In the genomic region with DNA sequence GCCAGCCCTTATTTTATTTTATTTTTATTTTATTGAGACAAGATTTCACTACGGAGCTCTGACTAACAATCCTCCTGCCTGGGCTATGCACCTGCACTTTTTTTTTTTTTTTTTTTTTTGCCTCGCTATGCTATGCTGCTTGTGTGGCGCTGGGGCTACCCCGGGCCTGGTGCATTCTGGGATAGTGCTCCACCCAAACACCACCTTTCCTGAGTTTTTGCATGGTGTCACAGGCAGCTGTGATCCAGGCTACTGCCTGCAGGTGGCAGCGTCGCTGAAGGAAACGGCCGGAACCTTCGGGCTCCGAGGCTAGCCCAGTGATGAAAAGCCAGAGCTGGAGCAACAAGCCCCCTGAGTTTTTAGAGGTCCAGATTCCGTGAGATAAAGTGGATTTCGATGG, we compare ENCODE assay signal across 9 mouse cellular contexts. TPM values are rescaled to one million over a fixed set of nuclear protein-coding genes. Genes with fewer than 3 reads are reported as not detected.
A peak's percentile ranks its signal among the peaks of the same experiment; 100 is the strongest.
DNase-seq lines count a peak whose midpoint lies in the region; ATAC-seq and TF ChIP-seq lines count a peak whose summit lies in the region.
"Had no signal": no experiment of that assay in that cellular context is flagged by ENCODE, and none has a peak within 500 bp of the region (broad histone marks: within the 10 kb centered on the region; RNA-seq: fewer than 3 reads in every experiment).

No protein-coding gene starts in this region.

- H3K4me3 ChIP-seq in kidney, postnatal 0 days (replicated peaks; ENCODE audit: low read depth, low read length) = no peak overlapping the region
- H3K4me3 ChIP-seq in CH12.LX (replicated peaks in 1 of 3; ENCODE audit: low read depth in 2 of 3, low read length in 2 of 3, poor library complexity in 1 of 3) = no peak overlapping the region
- no peak overlapping the region for H3K4me3 ChIP-seq in bone marrow, adult 2 months (replicated peaks; ENCODE audit: control insufficient read depth, low read depth, low read length)
- H3K4me3 ChIP-seq in liver, embryonic 13.5 days (replicated peaks) = no peak overlapping the region
- H3K4me3 ChIP-seq: myocyte had no signal

- H3K36me3 ChIP-seq in kidney, postnatal 0 days (ENCODE audit: insufficient read depth, low read length) = no peaks in the 10 kb centered on the region
- no peaks in the 10 kb centered on the region for H3K36me3 ChIP-seq in CH12.LX (replicated peaks in 1 of 2; ENCODE audit: control insufficient read depth in 1 of 2, insufficient read depth in 1 of 2, low read length in 1 of 2)
- H3K36me3 ChIP-seq in liver, embryonic 13.5 days = no peaks in the 10 kb centered on the region

- TF ChIP-seq RAD21 in CH12.LX (IDR thresholded peaks at IDR 0.05; ENCODE audit: low read depth, low read length) = peak; percentile 89

- no peak for TF ChIP-seq POLR2A in CH12.LX (IDR thresholded peaks at IDR 0.05; ENCODE audit: low read depth, low read length)
- no peak for TF ChIP-seq POLR2A in bone marrow, adult 2 months (IDR thresholded peaks at IDR 0.05; ENCODE audit: borderline replicate concordance, control insufficient read depth, low read depth, low read length)

- dilution Hi-C loops in CH12.LX (cut with MboI; ENCODE audit: extremely low pct_ligation_motif_present, extremely low pct_unique_long_range_greater_than_20kb, low sequenced_read_pairs) = no loop called here

- H3K79me2 ChIP-seq in CH12.LX (replicated peaks; ENCODE audit: control insufficient read depth, extremely low read depth, insufficient read depth, poor library complexity, severe bottlenecking) = no peaks in the 10 kb centered on the region

- H3K9ac ChIP-seq in kidney, postnatal 0 days (ENCODE audit: low read depth, low read length) = no peak overlapping the region
- H3K9ac ChIP-seq in CH12.LX (ENCODE audit: insufficient read depth, low read depth) = no peak overlapping the region
- H3K9ac ChIP-seq in liver, embryonic 13.5 days = no peak overlapping the region

- TF ChIP-seq CTCF in kidney, postnatal 0 days (IDR thresholded peaks at IDR 0.05; ENCODE audit: low read depth) = peak; percentile 72
- TF ChIP-seq CTCF in CH12.LX (conservative IDR thresholded peaks at IDR 0.05 in 1 of 2, IDR thresholded peaks at IDR 0.05 in 1 of 2; ENCODE audit: low read depth in 2 of 2, low read length in 2 of 2) = peak; percentile 16 to 94; a peak in 2 of 4 replicates
- peak; percentile 63 for TF ChIP-seq CTCF in bone marrow, adult 2 months (IDR thresholded peaks at IDR 0.05; ENCODE audit: control insufficient read depth, insufficient read depth, low read length)

- no peak overlapping the region for H3K27ac ChIP-seq in kidney, postnatal 0 days
- H3K27ac ChIP-seq in CH12.LX (ENCODE audit: insufficient read depth, low read depth) = no peak overlapping the region
- H3K27ac ChIP-seq in bone marrow, adult 2 months (ENCODE audit: control insufficient read depth, insufficient read depth, low read depth, low read length, poor library complexity) = no peak overlapping the region
- H3K27ac ChIP-seq in liver, embryonic 13.5 days = no peak overlapping the region

- ATAC-seq in kidney, postnatal 0 days (replicated peaks; ENCODE audit: low FRiP score, low read depth) = 0 out of 2 replicates have a peak, but pooled peaks have one; percentile 16
- ATAC-seq in liver, embryonic 13.5 days (ENCODE audit: low read depth) = peak; percentile 45; the same call in 1 of the 2 replicates

- H3K9me3 ChIP-seq in kidney, postnatal 0 days (replicated peaks; ENCODE audit: low read length) = no peaks in the 10 kb centered on the region
- peaks cover 3% of the 10 kb centered on the region for H3K9me3 ChIP-seq in CH12.LX (replicated peaks; ENCODE audit: low read length)
- H3K9me3 ChIP-seq in liver, embryonic 13.5 days (replicated peaks) = no peaks in the 10 kb centered on the region

- no peaks in the 10 kb centered on the region for H3K27me3 ChIP-seq in kidney, postnatal 0 days (ENCODE audit: insufficient read depth, low read length)
- peaks cover 60% of the 10 kb centered on the region for H3K27me3 ChIP-seq in CH12.LX (replicated peaks)
- H3K27me3 ChIP-seq in liver, embryonic 13.5 days = peaks cover 30% of the 10 kb centered on the region

- in situ Hi-C loops in CH12.LX (cut with MboI; ENCODE audit: low pct_ligation_motif_present, low pct_unique_long_range_greater_than_20kb, low sequenced_read_pairs) = loop anchor here (5.0 to 10.0 kb wide), 3 partner anchors 174 to 251 kb away; partner anchors contain the start of gene Amh

- TF ChIP-seq EP300 in CH12.LX (IDR thresholded peaks at IDR 0.05; ENCODE audit: low read length) = no peak; the same call in 1 of the 2 replicates

- H3K4me2 ChIP-seq in kidney, postnatal 0 days (ENCODE audit: low read length) = no peak overlapping the region
- no peak overlapping the region; the same call in 1 of the 2 replicates for H3K4me2 ChIP-seq in CH12.LX (ENCODE audit: insufficient read depth, low read depth, poor library complexity, severe bottlenecking)
- no peak overlapping the region for H3K4me2 ChIP-seq in liver, embryonic 13.5 days

- 13% methylated on average over 12 of the region's 12 CpGs for WGBS in kidney, postnatal 0 days
- WGBS in bone marrow, adult 2 months = 5% methylated on average over 12 of the region's 12 CpGs
- whole genome bisulfite sequencing in liver, embryonic 13.5 days (ENCODE audit: insufficient replicate concordance) = 5% methylated on average over 12 of the region's 12 CpGs

- peak; percentile 52 for DNase-seq in kidney, postnatal 0 days (ENCODE audit: low spot score)
- no peak for DNase-seq in kidney, adult 11 months
- peak; percentile 85 for DNase-seq in CH12.LX (ENCODE audit: extremely low read depth)
- peak; percentile 64 for DNase-seq in forelimb bud, embryonic 11.5 days (ENCODE audit: low read depth, low spot score)
- DNase-seq in liver, embryonic 13.5 days = peak; percentile 56
- peak; percentile 65 for DNase-seq in right cerebral cortex, postnatal 4 days
- no peak for DNase-seq in urinary bladder, postnatal 4 days (ENCODE audit: low spot score in 2 of 2)

- H3K4me1 ChIP-seq in kidney, postnatal 0 days (replicated peaks; ENCODE audit: insufficient read depth, low read length) = 0 out of 2 replicates have a peak, but pooled peaks cover 6% of the 10 kb centered on the region
- H3K4me1 ChIP-seq in CH12.LX (ENCODE audit: control insufficient read depth in 1 of 2, insufficient read depth in 2 of 2) = peaks cover 14 to 44% of the 10 kb centered on the region in 2 experiments
- H3K4me1 ChIP-seq in bone marrow, adult 2 months (ENCODE audit: control insufficient read depth, insufficient read depth, low read length) = no peaks in the 10 kb centered on the region; the same call in 1 of the 2 replicates
- peaks cover 33% of the 10 kb centered on the region for H3K4me1 ChIP-seq in liver, embryonic 13.5 days (replicated peaks)

TF ChIP-seq in CH12.LX, 34 proteins besides CTCF, POLR2A, EP300 and RAD21 (continues in another document):
- TF ChIP-seq MAX (IDR thresholded peaks at IDR 0.05; ENCODE audit: low read length) (peak; percentile 67; the same call in 1 of the 2 replicates), ZNF384 (IDR thresholded peaks at IDR 0.05; ENCODE audit: low read depth, low read length) (peak; percentile 98), SIN3A (IDR thresholded peaks at IDR 0.05; ENCODE audit: low read length) (peak; percentile 64; the same call in 1 of the 2 replicates), JUN (IDR thresholded peaks at IDR 0.05; ENCODE audit: insufficient read depth, low read depth, low read length) (no peak), NELFE (IDR thresholded peaks at IDR 0.05; ENCODE audit: low read depth, low read length) (peak; percentile 34; the same call in 1 of the 2 replicates), NRF1 (IDR thresholded peaks at IDR 0.05; ENCODE audit: low read depth, low read length) (0 out of 2 replicates have a peak, but pooled peaks have one; percentile 27), CHD1 (IDR thresholded peaks at IDR 0.05; ENCODE audit: low read depth, low read length) (no peak), MAZ (IDR thresholded peaks at IDR 0.05; ENCODE audit: low read depth, low read length) (0 out of 2 replicates have a peak, but pooled peaks have one; percentile 54), ZC3H11A (IDR thresholded peaks at IDR 0.05; ENCODE audit: low read depth, low read length) (peak; percentile 25; the same call in 1 of the 2 replicates), BHLHE40 (IDR thresholded peaks at IDR 0.05; ENCODE audit: low read depth, low read length) (0 out of 2 replicates have a peak, but pooled peaks have one; percentile 30), MXI1 (IDR thresholded peaks at IDR 0.05; ENCODE audit: low read depth, low read length) (peak; percentile 61; the same call in 1 of the 2 replicates), HCFC1 (IDR thresholded peaks at IDR 0.05; ENCODE audit: low read depth, low read length) (peak; percentile 64), PAX5 (IDR thresholded peaks at IDR 0.05; ENCODE audit: low read length) (no peak), CHD2 (IDR thresholded peaks at IDR 0.05; ENCODE audit: low read length) (no peak), TCF12 (IDR thresholded peaks at IDR 0.05; ENCODE audit: low read depth, low read length) (peak; percentile 35; the same call in 1 of the 2 replicates)

RNA-seq across cellular contexts. Expression of gene Gng7, which starts 16.0 kb away (rescaled TPM):
- 3.4 TPM in 2 replicates for polyA plus RNA-seq in kidney, postnatal 0 days (2015; fragmentation: Nextera tagmentation; extraction: Ambion mirVana)
- total RNA-seq in CH12.LX (2012; rRNA removed) (0.46 and 0.47 TPM in 2 replicates), CH12.LX (2014; rRNA removed) (not detected in 2 replicates)
- 0.24 and 0.68 TPM in 2 replicates for polyA plus RNA-seq in CH12.LX (2012; ENCODE audit: insufficient read length, low read depth)
- not detected in 2 replicates for polyA plus RNA-seq in bone marrow, adult 2 months (2011; ENCODE audit: insufficient read depth, insufficient read length, low replicate concordance, missing spikeins)
- 0.44 and 0.46 TPM in 2 replicates for polyA plus RNA-seq in liver, embryonic 13.5 days (2015; fragmentation: Nextera tagmentation; extraction: Ambion mirVana)

RNA-seq across cellular contexts. Expression of gene Diras1, which starts 26.7 kb away (rescaled TPM):
- 0.11 TPM in 1 of 2 replicates, not detected in the other for polyA plus RNA-seq in kidney, postnatal 0 days (2015; fragmentation: Nextera tagmentation; extraction: Ambion mirVana)
- total RNA-seq in CH12.LX (2012; rRNA removed) (not detected in 2 replicates), CH12.LX (2014; rRNA removed) (not detected in 2 replicates)
- polyA plus RNA-seq in CH12.LX (2012; ENCODE audit: insufficient read length, low read depth) = not detected in 2 replicates
- not detected in 2 replicates for polyA plus RNA-seq in bone marrow, adult 2 months (2011; ENCODE audit: insufficient read depth, insufficient read length, low replicate concordance, missing spikeins)
- 0.06 TPM in 1 of 2 replicates, not detected in the other for polyA plus RNA-seq in liver, embryonic 13.5 days (2015; fragmentation: Nextera tagmentation; extraction: Ambion mirVana)

RNA-seq across cellular contexts. Expression of gene Slc39a3, which starts 38.4 kb away (rescaled TPM):
- polyA plus RNA-seq in kidney, postnatal 0 days (2015; fragmentation: Nextera tagmentation; extraction: Ambion mirVana) = 13.4 and 13.9 TPM in 2 replicates
- 6.3 and 7.2 TPM in 2 replicates for total RNA-seq in CH12.LX (2012; rRNA removed)
- total RNA-seq in CH12.LX (2014; rRNA removed) = 3.5 and 3.9 TPM in 2 replicates
- polyA plus RNA-seq in CH12.LX (2012; ENCODE audit: insufficient read length, low read depth) = 4.2 and 4.3 TPM in 2 replicates
- 3.7 and 3.9 TPM in 2 replicates for polyA plus RNA-seq in bone marrow, adult 2 months (2011; ENCODE audit: insufficient read depth, insufficient read length, low replicate concordance, missing spikeins)
- 5.7 and 5.8 TPM in 2 replicates for polyA plus RNA-seq in liver, embryonic 13.5 days (2015; fragmentation: Nextera tagmentation; extraction: Ambion mirVana)

Comparison
In these comparisons a context has a peak if more than half of its experiments do, and no peak if none do; other contexts are left out.
1. DNase-seq: peak in kidney, postnatal 0 days (single experiment), CH12.LX (single experiment), forelimb bud, embryonic 11.5 days (single experiment), liver, embryonic 13.5 days (single experiment) and right cerebral cortex, postnatal 4 days (single experiment); none in kidney, adult 11 months (single experiment) and urinary bladder, postnatal 4 days (0 of 2).
2. Peak in every context shown above with its lines, with median percentiles within 50 percentile points of each other: CTCF ChIP-seq.